Mouse (Mus musculus) embryo, embryonic 10 days (tissue): ENCODE results near the gene A730049H05Rik.

Experiments used
- DNase-seq: peaks from one replicate; pipeline ENCODE4 v3.0.0-alpha.2; 2015; ENCODE audit warnings: low spot score

A730049H05Rik gene

DNA sequence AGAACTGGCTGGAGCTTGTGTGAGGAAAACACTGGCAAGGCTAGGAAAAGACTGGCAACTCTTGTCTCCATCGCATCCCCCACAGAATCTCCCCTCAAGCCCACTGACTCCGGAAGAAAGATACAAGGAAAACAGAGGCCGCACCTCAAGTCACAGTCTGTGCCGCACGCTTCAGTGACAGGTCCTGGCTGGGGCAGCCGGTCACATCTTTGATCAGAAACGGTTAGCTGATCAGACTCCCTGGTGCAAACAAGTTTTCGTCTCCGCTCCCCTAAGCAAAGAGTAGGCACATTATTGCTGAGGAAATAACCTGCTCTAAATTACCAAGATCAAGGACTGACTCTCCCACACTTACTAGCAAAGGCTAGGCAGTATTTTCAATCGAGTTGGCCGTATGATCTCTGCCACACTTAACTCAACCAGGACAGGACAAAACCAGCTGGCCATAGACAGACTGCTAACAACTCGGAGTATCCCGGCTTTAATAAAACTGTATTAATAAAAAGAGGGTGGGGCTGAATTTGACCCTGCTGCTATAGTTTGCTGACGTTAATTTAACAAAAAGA lies 63.5 kb downstream of the A730049H05Rik start:
- DNase-seq = no peak

DNA sequence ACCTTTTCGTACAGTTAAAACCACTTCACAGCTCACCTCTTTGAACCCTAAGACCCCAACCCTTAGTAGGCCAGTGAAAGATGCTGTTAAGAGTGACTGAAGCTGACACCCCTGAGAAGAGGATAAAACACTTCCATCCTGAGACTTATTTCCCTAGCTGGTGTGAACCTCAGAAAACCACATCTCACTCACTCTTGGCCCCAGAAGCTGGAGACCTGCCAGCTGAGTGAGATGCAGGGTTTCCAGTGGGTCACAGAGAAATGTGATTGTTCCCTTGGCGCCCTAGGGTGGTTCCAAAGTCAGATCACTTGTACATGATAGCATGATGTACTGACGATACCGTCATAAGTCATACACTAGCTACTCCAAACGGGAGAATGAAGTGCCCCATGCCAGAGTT lies 66.2 kb downstream of the A730049H05Rik start:
- no peak for DNase-seq

DNA sequence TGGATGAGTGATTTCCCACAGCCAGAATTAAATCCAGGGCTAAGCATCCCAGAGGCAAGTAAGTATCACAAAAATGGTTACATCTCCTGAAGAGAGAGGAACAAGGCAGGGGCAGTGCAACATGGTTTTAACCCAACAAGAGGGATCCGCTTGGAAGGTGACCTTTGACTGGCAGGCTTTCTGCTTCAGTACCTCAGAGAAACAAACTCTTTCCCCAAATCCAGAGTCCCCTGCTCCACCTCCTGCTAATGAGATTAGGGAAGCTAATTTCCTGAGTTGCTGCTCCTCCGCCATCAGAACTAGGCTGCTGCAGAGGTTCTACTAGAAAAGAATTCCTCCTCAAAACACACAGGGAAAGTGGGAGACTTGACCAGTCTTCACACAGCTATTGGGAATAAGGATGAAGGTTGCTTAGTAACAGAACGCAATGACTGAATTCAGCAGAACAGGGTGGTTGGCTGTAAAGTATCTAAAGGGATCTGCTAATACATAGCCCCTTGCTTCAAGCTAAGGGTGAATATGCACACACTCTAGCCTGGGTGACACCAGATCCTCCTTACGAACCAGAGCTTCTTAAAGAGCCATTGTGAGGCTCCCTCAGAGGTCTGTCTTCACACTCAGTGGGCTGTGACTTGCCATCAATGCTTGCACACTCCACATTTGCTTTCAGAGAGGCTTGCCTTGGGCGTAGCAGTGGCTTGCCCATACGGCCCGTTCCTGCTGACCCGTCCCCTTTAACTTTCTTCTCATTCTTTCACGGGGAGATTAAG lies 67.0 kb downstream of the A730049H05Rik start:
- DNase-seq = peak; percentile 36

DNA sequence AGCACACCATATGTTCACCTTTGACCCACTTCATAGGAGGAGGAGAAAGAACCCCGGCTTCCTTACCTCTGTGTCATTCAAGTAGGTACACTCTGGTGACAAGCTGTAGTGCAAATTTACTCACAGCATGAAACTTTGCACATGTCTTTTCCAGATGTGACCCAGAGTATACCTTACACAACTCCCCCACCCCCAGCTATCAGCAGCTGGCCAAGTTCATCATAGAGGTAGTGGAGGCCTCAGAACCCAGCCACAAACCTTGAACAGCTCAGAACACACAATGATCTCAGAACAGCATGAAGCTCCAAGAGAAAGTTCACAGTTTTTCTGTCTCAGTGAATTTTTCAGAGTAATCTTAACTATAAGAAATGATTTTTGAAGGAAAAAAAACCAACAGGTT lies 75.3 kb downstream of the A730049H05Rik start:
- DNase-seq = no peak
